Mouse (Mus musculus): ENCODE results near the gene Nlk.
"Not testable (repeated sequence)": the region's sequence is repeated elsewhere in the genome, so short reads cannot be mapped to it uniquely, and the experiment has no call there.

Gene Nlk

GRCm38 (mm10) chr11:78598763-78599415 is 98.3 kb downstream of the Nlk start:
- no peak for DNase-seq (ENCODE audit: low spot score in 2 of 2)

DNA sequence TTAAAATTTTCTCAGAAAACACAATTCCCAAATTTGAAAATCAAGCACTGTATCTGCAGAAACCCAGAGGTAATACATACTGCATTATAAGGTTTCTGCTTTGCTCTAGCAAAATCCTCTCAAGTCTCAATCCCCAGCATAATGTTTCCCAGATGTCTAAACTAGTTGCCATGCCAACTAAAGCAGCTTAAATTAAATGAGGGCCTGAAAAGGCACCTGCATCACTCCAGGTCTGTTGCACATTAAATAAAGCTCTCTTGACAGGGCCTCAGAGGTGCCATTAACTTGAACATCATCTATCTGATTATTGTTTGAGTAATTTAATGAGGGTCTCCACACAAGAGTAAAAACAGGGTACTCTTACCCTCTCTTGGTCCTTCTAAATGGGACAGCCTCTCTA is 100.4 kb downstream of the Nlk start:
- no peak for DNase-seq (ENCODE audit: low spot score in 2 of 2)

DNA sequence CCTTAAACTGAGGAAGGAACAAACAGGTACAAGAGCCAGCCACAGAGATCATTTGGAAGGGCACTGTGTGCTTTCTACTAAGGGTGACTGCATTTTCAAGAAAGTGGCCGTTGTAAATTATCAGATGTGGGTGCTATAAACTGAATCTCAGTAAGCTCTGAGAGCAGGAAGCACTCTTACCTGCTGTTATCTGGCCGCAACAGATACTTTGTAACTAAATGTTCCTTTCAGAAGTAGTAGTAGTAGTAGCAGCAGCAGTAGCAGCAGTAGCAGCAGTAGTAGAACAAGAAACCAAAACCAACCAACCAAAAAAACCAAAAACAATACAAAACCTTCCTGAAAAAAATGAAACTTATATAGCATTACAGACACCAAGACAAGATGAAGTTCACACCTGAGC is 101.4 kb downstream of the Nlk start:
- no peak for DNase-seq (ENCODE audit: low spot score in 2 of 2)

GRCm38 (mm10) chr11:78594271-78594964 is 102.8 kb downstream of the Nlk start:
- DNase-seq (ENCODE audit: low spot score in 2 of 2): no peak

- DNase-seq (ENCODE audit: low spot score in 2 of 2): not testable (repeated sequence)
Observed at GRCm38 (mm10) chr11:78587677-78588076, 109.5 kb downstream of the Nlk start.

DNA sequence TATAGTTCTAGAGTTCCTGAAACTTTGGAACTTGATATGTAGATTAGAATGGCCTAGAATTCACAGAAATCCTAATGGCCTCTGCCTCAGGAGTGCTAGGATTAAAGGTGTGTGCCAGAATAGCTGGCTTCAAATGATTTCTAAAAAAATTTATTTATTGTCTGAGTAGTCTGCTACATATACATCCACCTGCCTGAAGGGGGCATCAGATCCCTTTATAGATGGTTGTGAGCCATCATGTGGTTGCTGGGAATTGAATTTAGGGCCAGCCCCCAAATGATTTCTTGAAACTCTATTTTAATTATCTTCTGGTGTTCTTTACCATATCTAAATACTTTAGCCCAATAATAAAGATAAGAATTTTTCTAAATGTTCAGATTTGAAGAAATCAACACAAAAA is 111.1 kb downstream of the Nlk start:
- DNase-seq (ENCODE audit: low spot score in 2 of 2): no peak

DNA sequence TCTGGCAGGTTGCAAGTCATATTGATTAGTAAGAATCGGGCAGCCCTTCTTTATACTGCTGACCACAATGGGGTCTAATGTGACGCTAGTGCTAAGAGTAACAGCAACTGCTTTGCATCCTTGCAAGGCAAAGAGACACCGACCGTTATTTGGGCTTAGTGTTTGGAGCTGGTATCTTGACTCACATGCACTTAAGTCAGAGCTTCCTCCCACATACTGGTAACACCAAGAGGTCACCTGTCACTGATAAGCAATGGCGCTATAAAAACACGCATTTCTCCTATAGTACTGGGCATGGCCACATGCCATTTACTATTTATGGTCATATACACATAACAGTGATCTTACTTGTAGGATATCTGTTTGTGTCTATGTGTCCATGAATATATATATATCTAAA is 114.3 kb downstream of the Nlk start:
- no peak for DNase-seq (ENCODE audit: low spot score in 2 of 2)

- DNase-seq (ENCODE audit: low spot score in 2 of 2): no peak
Observed at GRCm38 (mm10) chr11:78574975-78575374, 122.2 kb downstream of the Nlk start.

GRCm38 (mm10) chr11:78574536-78574935 is 122.6 kb downstream of the Nlk start:
- no peak for DNase-seq (ENCODE audit: low spot score in 2 of 2)

GRCm38 (mm10) chr11:78574031-78574430 is 123.1 kb downstream of the Nlk start:
- DNase-seq (ENCODE audit: low spot score in 2 of 2): not testable (repeated sequence)

DNA sequence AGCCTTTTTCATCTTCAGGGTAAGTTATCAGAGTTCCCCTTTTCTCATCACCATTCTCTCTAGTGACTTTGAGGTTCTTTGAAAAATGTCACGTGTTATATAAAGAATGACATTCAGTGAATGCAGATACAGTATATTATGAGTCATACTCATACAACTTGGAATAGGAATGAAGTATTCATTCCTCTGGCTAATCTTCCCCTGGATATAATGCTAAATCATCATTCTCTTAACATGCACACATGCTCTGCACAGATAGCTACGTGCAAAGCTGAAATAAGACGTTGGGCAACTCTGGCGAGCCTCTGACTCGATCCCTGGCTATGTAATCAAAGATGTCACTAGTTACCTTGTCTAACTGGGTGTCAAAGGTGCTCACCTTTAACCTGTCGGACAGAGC is 125.3 kb downstream of the Nlk start:
- no peak for DNase-seq (ENCODE audit: low spot score in 2 of 2)

GRCm38 (mm10) chr11:78571441-78571840 is 125.7 kb downstream of the Nlk start:
- peak; percentile 33 to 65 for DNase-seq (ENCODE audit: low spot score in 2 of 2)

- DNase-seq (ENCODE audit: low spot score in 2 of 2): no peak
Observed at GRCm38 (mm10) chr11:78569806-78570205, 127.4 kb downstream of the Nlk start.

GRCm38 (mm10) chr11:78568827-78569226 is 128.3 kb downstream of the Nlk start:
- DNase-seq (ENCODE audit: low spot score in 2 of 2): no peak

DNA sequence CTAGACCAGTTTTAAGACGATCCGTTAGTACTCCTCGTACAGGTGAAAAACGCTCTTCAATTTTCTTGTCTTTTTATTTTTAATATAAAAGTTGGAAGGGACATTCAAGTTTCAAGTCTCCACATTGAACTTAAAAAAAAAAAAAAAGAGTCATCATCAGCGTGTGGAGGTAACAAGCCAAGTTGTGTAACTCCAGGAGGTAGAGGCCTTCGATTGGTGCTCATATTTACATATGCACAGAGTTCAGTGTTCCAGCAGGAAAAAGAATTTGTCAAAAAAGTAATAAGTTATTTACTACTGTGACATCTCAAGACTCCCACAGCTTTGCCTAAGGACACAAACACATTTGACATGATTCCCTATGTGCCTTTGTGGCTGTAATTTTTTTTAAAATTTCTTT is 129.6 kb downstream of the Nlk start:
- no peak for DNase-seq (ENCODE audit: low spot score in 2 of 2)

GRCm38 (mm10) chr11:78566775-78567174 is 130.4 kb downstream of the Nlk start:
- DNase-seq (ENCODE audit: low spot score in 2 of 2): no peak

DNA sequence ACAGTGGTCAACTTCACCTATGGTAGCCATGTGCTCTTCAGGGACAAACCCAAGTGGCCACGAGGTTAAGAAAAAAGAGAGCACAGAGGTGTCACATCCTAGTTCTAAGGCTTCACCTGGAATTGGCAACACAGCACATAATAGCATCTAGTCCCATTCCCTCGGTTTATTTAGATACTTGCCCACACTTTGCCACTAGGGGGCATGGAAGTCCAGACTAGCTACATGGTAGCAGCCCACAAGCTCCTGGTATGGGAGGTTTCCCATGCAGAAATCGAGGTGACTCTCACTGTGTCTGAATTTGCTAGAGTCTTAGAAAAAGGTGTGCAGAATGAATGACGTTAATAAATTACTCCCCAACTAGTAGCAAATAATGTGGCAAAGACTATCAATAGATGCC is 136.7 kb downstream of the Nlk start:
- peak; percentile 70 to 71 for DNase-seq (ENCODE audit: low spot score in 2 of 2)

- DNase-seq (ENCODE audit: low spot score in 2 of 2): no peak
Observed at GRCm38 (mm10) chr11:78557241-78557640, 139.9 kb downstream of the Nlk start.

DNA sequence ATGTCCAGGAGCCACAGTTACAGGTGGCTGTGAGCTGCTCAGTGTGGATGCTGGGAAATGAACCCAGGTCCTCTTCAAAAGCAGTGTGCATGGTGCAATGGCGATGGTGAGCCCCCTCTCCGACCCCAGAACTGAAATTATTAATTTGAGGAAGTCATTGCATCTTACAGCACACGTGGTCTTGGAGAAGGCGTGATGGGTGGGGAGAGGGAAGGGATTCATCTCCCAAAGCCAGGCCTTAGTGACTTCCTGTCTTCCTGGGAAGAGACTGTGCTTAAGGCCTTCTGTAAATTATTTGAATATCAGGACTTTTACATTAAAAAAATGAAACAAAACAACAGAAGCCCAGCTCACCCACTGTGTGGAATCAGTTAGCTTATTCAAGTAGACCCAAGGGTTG is 141.1 kb downstream of the Nlk start:
- no peak for DNase-seq (ENCODE audit: low spot score in 2 of 2)

DNA sequence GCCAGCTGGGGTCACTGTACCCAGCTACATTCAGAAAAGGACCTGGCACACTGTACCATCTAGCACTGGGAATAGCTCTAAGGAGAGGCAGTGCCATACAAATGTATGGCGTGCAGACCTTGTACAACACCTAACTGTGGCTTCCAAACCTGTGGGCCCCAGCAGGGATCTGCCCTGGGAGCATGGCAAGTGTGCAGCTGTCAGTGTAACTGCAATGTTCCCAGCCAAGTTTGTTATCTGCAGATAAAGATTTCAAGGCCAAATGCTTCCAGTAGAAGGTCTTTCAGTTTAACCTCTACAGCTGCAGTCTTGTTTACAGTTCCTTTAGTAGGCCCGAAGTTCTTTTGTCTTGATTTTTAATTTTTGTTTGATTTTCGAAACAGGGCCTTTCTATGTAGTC is 141.6 kb downstream of the Nlk start:
- no peak for DNase-seq (ENCODE audit: low spot score in 2 of 2)

DNA sequence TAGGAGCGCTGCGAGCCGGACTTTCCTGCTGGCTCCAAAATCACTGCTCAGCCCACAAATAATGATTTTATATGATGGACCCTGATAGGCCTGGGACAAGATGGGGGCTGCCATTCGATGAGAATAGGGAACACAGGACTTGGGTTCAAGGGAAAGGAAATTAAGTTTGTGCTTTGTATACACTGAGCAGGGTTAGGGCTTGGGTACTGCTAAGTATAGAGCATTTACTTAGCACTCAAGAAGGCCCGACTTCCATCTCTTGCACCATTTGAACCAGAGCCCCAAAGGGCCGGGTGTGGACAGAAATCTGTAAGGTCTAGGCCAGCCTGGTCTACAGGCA is 146.1 kb downstream of the Nlk start:
- DNase-seq (ENCODE audit: low spot score in 2 of 2): no peak

GRCm38 (mm10) chr11:78550168-78551058 is 146.8 kb downstream of the Nlk start, which contains the start of gene Tmem97:
Gene Tmem97 (minus strand): TSS chr11:78550777.
- peak; percentile 97 to 98 for DNase-seq (ENCODE audit: low spot score in 2 of 2)
